Comparison of ENCODE assay signal across 24 mouse cellular contexts in genomic region chr15:12238337-12238736, GRCm38 (mm10). TPM values are rescaled to one million over a fixed set of nuclear protein-coding genes. Genes with fewer than 3 reads are reported as not detected.
DNase-seq lines count a peak whose midpoint lies in the region; ATAC-seq lines count a peak whose summit lies in the region.
"Had no signal": no experiment of that assay in that cellular context is flagged by ENCODE, and none has a peak within 500 bp of the region (broad histone marks: within the 10 kb centered on the region; RNA-seq: fewer than 3 reads in every experiment).

No protein-coding gene starts in this region.

- H3K27ac ChIP-seq in heart, embryonic 13.5 days (replicated peaks) = 0 out of 2 replicates have a peak overlapping the region, but pooled peaks have one; percentile 4
- H3K27ac ChIP-seq in heart, embryonic 11.5 days (ENCODE audit: low read depth, low read length) = no peak overlapping the region
- H3K27ac ChIP-seq in forebrain, embryonic 11.5 days (ENCODE audit: low read depth, low read length) = no peak overlapping the region
- H3K27ac ChIP-seq: forebrain, embryonic 10.5 days; forebrain, embryonic 15.5 days; heart, embryonic 10.5 days; heart, embryonic 15.5 days; hindbrain, embryonic 14.5 days; hindbrain, postnatal 0 days had no signal

- no peaks in the 10 kb centered on the region for H3K27me3 ChIP-seq in heart, embryonic 13.5 days (replicated peaks)
- H3K27me3 ChIP-seq in heart, embryonic 11.5 days (ENCODE audit: control insufficient read depth, insufficient read depth, low read length) = no peaks in the 10 kb centered on the region
- H3K27me3 ChIP-seq in megakaryocyte, embryonic 14.5 days (replicated peaks) = no peaks in the 10 kb centered on the region
- no peaks in the 10 kb centered on the region for H3K27me3 ChIP-seq in forebrain, embryonic 11.5 days (ENCODE audit: control insufficient read depth, insufficient read depth, low read length)
- H3K27me3 ChIP-seq: CH12.LX; forebrain, embryonic 15.5 days; heart, embryonic 15.5 days had no signal

- no peak overlapping the region for H3K9ac ChIP-seq in heart, embryonic 13.5 days
- H3K9ac ChIP-seq in heart, embryonic 11.5 days (ENCODE audit: low read depth, low read length) = no peak overlapping the region
- no peak overlapping the region for H3K9ac ChIP-seq in forebrain, embryonic 11.5 days (ENCODE audit: low read length)
- H3K9ac ChIP-seq: forebrain, embryonic 15.5 days; heart, embryonic 15.5 days; hindbrain, embryonic 14.5 days had no signal

- H3K9me3 ChIP-seq in heart, embryonic 13.5 days = no peaks in the 10 kb centered on the region
- no peaks in the 10 kb centered on the region for H3K9me3 ChIP-seq in heart, embryonic 11.5 days (replicated peaks; ENCODE audit: control insufficient read depth, low read length)
- no peaks in the 10 kb centered on the region for H3K9me3 ChIP-seq in megakaryocyte, embryonic 14.5 days
- H3K9me3 ChIP-seq in forebrain, embryonic 11.5 days (ENCODE audit: control insufficient read depth, low read length) = no peaks in the 10 kb centered on the region
- H3K9me3 ChIP-seq: forebrain, embryonic 10.5 days; forebrain, embryonic 15.5 days; G1E; heart, embryonic 10.5 days; heart, embryonic 15.5 days had no signal

- H3K4me2 ChIP-seq in heart, embryonic 13.5 days = no peak overlapping the region
- no peak overlapping the region for H3K4me2 ChIP-seq in heart, embryonic 11.5 days
- no peak overlapping the region for H3K4me2 ChIP-seq in forebrain, embryonic 11.5 days (ENCODE audit: low read depth, low read length, severe bottlenecking)
- H3K4me2 ChIP-seq: forebrain, embryonic 15.5 days; heart, embryonic 15.5 days; hindbrain, embryonic 14.5 days had no signal

- ATAC-seq in heart, embryonic 13.5 days (ENCODE audit: extremely low read depth, insufficient number of reproducible peaks, low FRiP score, low TSS enrichment) = no peak
- no peak for ATAC-seq in heart, embryonic 11.5 days (replicated peaks; ENCODE audit: insufficient number of reproducible peaks, low FRiP score, low TSS enrichment)
- no peak for ATAC-seq in megakaryocyte, adult 5-6 weeks (ENCODE audit: poor library complexity, severe bottlenecking)
- ATAC-seq in forebrain, embryonic 11.5 days (replicated peaks; ENCODE audit: low FRiP score) = no peak
- ATAC-seq: forebrain, embryonic 15.5 days; hindbrain, postnatal 0 days; inflammation-experienced regulatory T-cells, adult 6 months; intestine, embryonic 16.5 days had no signal

- WGBS in heart, embryonic 13.5 days = 85% methylated on average over 6 of the region's 6 CpGs
- WGBS in heart, embryonic 11.5 days (ENCODE audit: insufficient replicate concordance) = 80% methylated on average over 6 of the region's 6 CpGs
- 78% methylated on average over 6 of the region's 6 CpGs for WGBS in forebrain, embryonic 11.5 days

- peaks cover 14% of the 10 kb centered on the region for H3K4me1 ChIP-seq in heart, embryonic 13.5 days
- H3K4me1 ChIP-seq in heart, embryonic 11.5 days (ENCODE audit: control insufficient read depth, insufficient read depth, low read length) = peaks cover 3% of the 10 kb centered on the region; the same call in 1 of the 2 replicates
- H3K4me1 ChIP-seq in megakaryocyte, embryonic 14.5 days = peaks cover 99% of the 10 kb centered on the region
- H3K4me1 ChIP-seq in forebrain, embryonic 11.5 days (replicated peaks; ENCODE audit: control insufficient read depth, insufficient read depth, low read length) = no peaks in the 10 kb centered on the region
- H3K4me1 ChIP-seq: forebrain, embryonic 15.5 days had no signal

- peaks cover 84% of the 10 kb centered on the region for H3K36me3 ChIP-seq in heart, embryonic 13.5 days
- H3K36me3 ChIP-seq in heart, embryonic 11.5 days (ENCODE audit: control insufficient read depth, insufficient read depth, low read length) = peaks cover 16% of the 10 kb centered on the region; the same call in 1 of the 2 replicates
- peaks cover 92% of the 10 kb centered on the region for H3K36me3 ChIP-seq in megakaryocyte, embryonic 14.5 days (replicated peaks; ENCODE audit: low read length)
- H3K36me3 ChIP-seq in forebrain, embryonic 11.5 days (ENCODE audit: control insufficient read depth, insufficient read depth, low read length) = no peaks in the 10 kb centered on the region; the same call in 1 of the 2 replicates

- peak; percentile 19 for DNase-seq in Muller cell, postnatal 12 days (ENCODE audit: inconsistent ontology term)
- no peak for DNase-seq in forebrain, embryonic 11.5 days (ENCODE audit: low spot score)
- DNase-seq: B cell, adult 2 months; cerebellum, adult 18-20 months; cerebellum, adult 9-10 months; cerebellum, postnatal 14 days; gastrocnemius, postnatal 25 days; heart, adult 2 months; heart, postnatal 10 days; heart, postnatal 36 days had no signal

- no peak overlapping the region for H3K4me3 ChIP-seq in heart, embryonic 13.5 days
- no peak overlapping the region for H3K4me3 ChIP-seq in heart, embryonic 11.5 days (ENCODE audit: low read depth, low read length)
- H3K4me3 ChIP-seq in megakaryocyte, embryonic 14.5 days (replicated peaks) = peak overlapping the region; percentile 7
- H3K4me3 ChIP-seq in forebrain, embryonic 11.5 days (ENCODE audit: low read depth, low read length) = no peak overlapping the region
- H3K4me3 ChIP-seq: forebrain, embryonic 10.5 days; forebrain, embryonic 15.5 days; heart, adult 2 months; heart, embryonic 10.5 days; heart, embryonic 15.5 days had no signal

RNA-seq across cellular contexts. Expression of gene Mtmr12, which starts 33.5 kb away (rescaled TPM):
- polyA plus RNA-seq in heart, embryonic 13.5 days (2015; fragmentation: Nextera tagmentation; extraction: Ambion mirVana) = 11.4 and 12.0 TPM in 2 replicates
- 15.5 and 16.6 TPM in 2 replicates for polyA plus RNA-seq in heart, embryonic 11.5 days (2014; fragmentation: Nextera tagmentation; extraction: Ambion mirVana)
- 4.4 and 4.6 TPM in 2 replicates for polyA plus RNA-seq in megakaryocyte, embryonic 14.5 days (2012; ENCODE audit: insufficient read depth, low replicate concordance)
- total RNA-seq in megakaryocyte, adult 5-6 weeks (2015) = 16.1 and 17.4 TPM in 2 replicates
- total RNA-seq in megakaryocyte, adult 5-6 weeks (2017) = 20.6 and 23.3 TPM in 2 replicates
- polyA plus RNA-seq in forebrain, embryonic 11.5 days (2014; fragmentation: Nextera tagmentation; extraction: Ambion mirVana) = 19.3 and 21.2 TPM in 2 replicates
